Mouse (Mus musculus) layer of hippocampus, postnatal 10 days (tissue): ENCODE data around the gene Ctdspl. TPM values are rescaled to one million over a fixed set of nuclear protein-coding genes. Genes with fewer than 3 reads are reported as not detected.

ENCODE experiments used
- DNase-seq, 2 experiments: peaks; one replicate each; pipeline ENCODE4 v3.0.0; 2021; ENCODE audit warnings: low spot score in 2 of 2
- total RNA-seq, 2 experiments: library from RNA; stranded (reverse); gene quantifications; 2 replicates each; pipeline ENCODE4 v1.2.3; 2021

The Ctdspl gene
- total RNA-seq, 2 experiments from 2014 or later: 17.0 to 19.0 TPM

- DNase-seq: no peak
These were observed 22.2 kb downstream of the Ctdspl start for GRCm38 (mm10) chr9:118948486-118948885.

- DNase-seq: no peak
These were observed 22.9 kb downstream of the Ctdspl start for GRCm38 (mm10) chr9:118949124-118949523.

DNA sequence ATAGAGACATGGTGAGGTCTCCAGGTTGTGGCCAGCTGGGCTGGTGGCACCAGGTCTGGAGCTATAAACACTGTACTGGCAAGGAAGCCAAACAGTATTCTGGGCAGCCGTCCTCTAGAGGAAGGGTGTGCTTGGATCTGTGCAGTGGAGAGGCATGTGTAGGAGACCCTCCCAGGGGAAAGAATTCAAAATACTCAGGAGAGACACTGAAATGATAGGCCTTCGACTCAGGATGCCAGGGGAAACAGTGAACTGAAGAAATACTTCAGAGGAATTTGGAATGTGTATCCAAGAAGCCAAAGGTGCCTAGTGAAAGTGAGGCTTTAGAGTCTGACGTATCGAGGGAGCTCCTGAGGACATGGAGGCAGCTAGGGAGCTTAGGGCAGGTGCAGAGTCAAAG is 23.4 kb downstream of the Ctdspl start:
- DNase-seq: no peak

- no peak for DNase-seq
These were observed 23.8 kb downstream of the Ctdspl start for GRCm38 (mm10) chr9:118950061-118950460.

GRCm38 (mm10) chr9:118950751-118951150 is 24.5 kb downstream of the Ctdspl start:
- DNase-seq: no peak

DNA sequence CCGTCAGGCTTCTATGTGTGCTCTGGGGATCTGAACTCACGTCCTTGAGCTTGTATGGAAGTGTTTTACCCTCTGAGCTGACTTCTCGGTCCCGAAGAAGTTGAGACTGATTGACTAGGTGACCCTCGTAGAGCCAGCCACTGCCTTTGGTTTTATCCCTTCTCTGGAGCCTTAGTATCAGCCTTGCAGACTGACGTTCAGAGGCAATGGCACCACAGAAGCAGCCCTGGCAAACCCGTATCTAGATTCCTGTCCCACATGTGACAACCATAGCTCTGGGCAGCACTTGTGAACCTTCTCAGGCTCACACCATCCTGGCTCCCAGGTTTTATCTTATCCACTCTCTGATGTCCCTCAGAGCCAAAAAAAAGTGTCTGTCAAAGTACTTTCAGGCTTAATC is 25.1 kb downstream of the Ctdspl start:
- no peak for DNase-seq

GRCm38 (mm10) chr9:118952180-118952579 is 25.9 kb downstream of the Ctdspl start:
- no peak for DNase-seq

- DNase-seq: no peak
These were observed 27.4 kb downstream of the Ctdspl start for GRCm38 (mm10) chr9:118953465-118954194.

- no peak for DNase-seq
These were observed 32.5 kb downstream of the Ctdspl start for GRCm38 (mm10) chr9:118958802-118959201.

GRCm38 (mm10) chr9:118960415-118961091 is 34.3 kb downstream of the Ctdspl start:
- DNase-seq: no peak

- DNase-seq: no peak
These were observed 36.9 kb downstream of the Ctdspl start for GRCm38 (mm10) chr9:118963149-118963548.

GRCm38 (mm10) chr9:118964263-118965034 is 38.2 kb downstream of the Ctdspl start:
- no peak for DNase-seq

DNA sequence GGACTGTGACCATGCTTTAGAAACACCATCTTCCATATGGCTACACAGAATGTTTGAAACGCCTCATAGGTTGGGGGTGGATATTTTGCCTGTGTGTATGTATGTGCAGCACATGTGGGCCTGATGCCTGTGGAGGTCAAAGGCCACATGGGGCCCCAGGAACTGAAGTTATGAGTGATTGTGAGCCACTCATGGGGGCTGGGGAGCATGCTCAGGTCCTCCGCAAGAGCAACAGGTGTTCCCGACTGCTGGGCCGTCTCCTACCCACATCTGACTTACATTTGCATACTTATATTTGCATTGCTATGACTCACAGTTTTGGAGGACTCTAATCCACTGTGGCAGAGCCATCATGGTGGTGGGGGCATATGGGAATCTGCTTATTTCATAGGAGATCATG is 43.6 kb downstream of the Ctdspl start:
- no peak for DNase-seq

DNA sequence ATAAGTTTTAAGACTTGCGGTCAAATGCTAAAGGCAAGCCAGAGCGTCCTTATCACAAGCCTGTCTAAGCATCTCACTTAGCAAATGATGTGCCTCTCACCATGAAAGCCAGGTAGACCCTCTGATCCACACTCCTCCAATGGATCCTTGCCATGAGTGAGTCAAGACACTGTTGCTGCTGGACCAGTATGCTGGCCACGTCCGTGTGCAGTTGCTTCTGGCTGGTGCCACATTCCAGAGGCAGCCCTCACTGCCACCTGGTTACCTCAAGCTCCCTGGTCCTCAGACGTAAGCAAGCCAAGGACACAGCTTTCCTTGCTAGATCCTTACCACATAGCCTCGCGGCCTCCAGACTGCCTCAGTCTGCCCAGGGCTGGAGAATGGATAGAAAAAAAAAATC is 46.8 kb downstream of the Ctdspl start:
- DNase-seq: no peak

DNA sequence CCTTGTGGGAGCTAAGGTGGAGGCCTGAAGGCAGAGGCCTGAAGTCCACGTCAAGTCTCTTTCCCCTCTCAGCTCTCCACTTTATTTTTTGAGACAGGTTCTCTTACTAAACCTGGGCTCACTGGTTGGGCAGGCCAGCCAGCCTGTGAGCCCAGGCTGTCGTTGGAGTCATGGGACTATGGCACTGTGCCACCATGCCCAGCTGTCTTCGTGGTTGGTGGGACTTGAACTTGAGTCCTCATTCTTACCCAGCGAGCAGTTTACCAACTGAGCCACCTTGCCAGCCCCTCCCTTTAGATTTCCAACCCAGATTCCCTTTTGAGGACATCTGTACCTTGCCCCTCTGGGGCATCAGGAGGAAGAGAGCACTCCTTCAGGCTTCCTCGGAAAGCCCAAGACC is 47.3 kb downstream of the Ctdspl start:
- no peak for DNase-seq

DNA sequence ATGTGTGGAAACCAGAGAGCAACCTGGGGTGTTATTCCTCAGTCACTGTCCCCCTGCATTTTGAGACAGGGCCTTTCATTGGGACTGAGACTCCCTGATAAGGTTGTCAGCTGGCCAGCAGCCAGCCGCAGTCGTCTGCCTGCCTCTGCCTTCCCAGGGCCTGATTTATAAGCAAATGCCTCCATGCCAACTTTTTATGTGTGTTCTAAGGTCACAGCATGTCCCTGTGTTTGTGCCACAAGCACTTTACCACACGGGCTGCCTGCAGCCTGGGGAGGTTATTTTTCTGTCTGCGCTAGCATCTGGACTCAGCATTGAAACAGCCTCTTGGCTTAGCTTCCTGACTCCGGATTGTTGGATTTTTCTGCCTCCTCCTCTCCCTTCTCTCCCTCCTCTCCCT is 47.9 kb downstream of the Ctdspl start:
- DNase-seq: no peak

- DNase-seq: no peak
These were observed 49.0 kb downstream of the Ctdspl start for GRCm38 (mm10) chr9:118975211-118975671.

- no peak for DNase-seq
These were observed 49.5 kb downstream of the Ctdspl start for GRCm38 (mm10) chr9:118975758-118976157.

DNA sequence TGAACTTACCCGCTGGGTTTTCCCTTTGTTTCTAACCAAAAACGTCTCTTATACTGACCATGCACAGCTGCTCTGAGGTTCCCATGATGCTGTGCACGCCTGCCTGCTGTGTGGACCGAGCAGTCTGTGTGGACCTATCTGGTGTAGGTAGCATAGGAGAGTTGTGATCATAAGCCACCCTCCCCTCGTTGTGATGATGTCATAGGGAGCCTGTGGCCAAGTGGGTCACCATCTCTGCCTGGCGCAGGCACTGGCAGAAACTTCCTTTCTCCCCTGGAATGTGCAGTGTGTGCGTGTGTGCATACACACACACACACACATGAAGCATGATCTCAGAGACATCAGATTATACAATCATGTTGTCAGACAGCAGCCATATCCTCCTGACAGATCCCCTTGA is 50.3 kb downstream of the Ctdspl start:
- no peak for DNase-seq

GRCm38 (mm10) chr9:118977425-118977824 is 51.2 kb downstream of the Ctdspl start:
- DNase-seq: no peak

- peak; percentile 71 to 74 for DNase-seq
These were observed 54.2 kb downstream of the Ctdspl start for GRCm38 (mm10) chr9:118980411-118980823.
